Mouse (Mus musculus) spleen, postnatal 14 days (tissue): ENCODE data around the gene D13Ertd608e.
"Not testable (repeated sequence)": the region's sequence is repeated elsewhere in the genome, so short reads cannot be mapped to it uniquely, and the experiment has no call there.

Source experiments
- DNase-seq, 2 experiments: peaks; one replicate each; pipeline ENCODE4 v3.0.0; 2021 to 2022; ENCODE audit warnings: low spot score in 2 of 2

The D13Ertd608e gene

GRCm38 (mm10) chr13:119835320-119836056 lies at the start of gene D13Ertd608e:
Gene D13Ertd608e, plus strand, starts transcription at chr13:119836006.
- peak in 1 of 2 experiments; percentile 8 for DNase-seq

GRCm38 (mm10) chr13:119789851-119790717 lies 45.7 kb upstream of the D13Ertd608e start:
- DNase-seq = peak; percentile 26 to 38

GRCm38 (mm10) chr13:119790761-119791579 lies 44.8 kb upstream of the D13Ertd608e start, which contains the start of gene Zfp131:
Gene Zfp131, minus strand, starts transcription at chr13:119790889.
- peak; percentile 84 to 92 for DNase-seq

GRCm38 (mm10) chr13:119791580-119792135 lies 44.1 kb upstream of the D13Ertd608e start:
- no peak for DNase-seq

- DNase-seq = no peak
These were observed 42.9 kb upstream of the D13Ertd608e start for GRCm38 (mm10) chr13:119792791-119793404.

- no peak for DNase-seq
These were observed 38.1 kb upstream of the D13Ertd608e start for GRCm38 (mm10) chr13:119797656-119798055.

GRCm38 (mm10) chr13:119808937-119809336 lies 26.9 kb upstream of the D13Ertd608e start:
- DNase-seq = no peak

GRCm38 (mm10) chr13:119810031-119810430 lies 25.8 kb upstream of the D13Ertd608e start:
- no peak for DNase-seq

- no peak for DNase-seq
These were observed 19.0 kb upstream of the D13Ertd608e start for GRCm38 (mm10) chr13:119816798-119817197.

- DNase-seq = no peak
These were observed 18.1 kb upstream of the D13Ertd608e start for GRCm38 (mm10) chr13:119817579-119818206.

- DNase-seq = not testable (repeated sequence)
These were observed 5.7 kb upstream of the D13Ertd608e start, which contains the start of gene AF067063 for GRCm38 (mm10) chr13:119830116-119830515. Gene AF067063, minus strand, starts transcription at chr13:119830216.

- DNase-seq = not testable (repeated sequence)
These were observed 562 bp downstream of the D13Ertd608e start for GRCm38 (mm10) chr13:119836324-119836811.

- not testable (repeated sequence) for DNase-seq
These were observed 2.0 kb downstream of the D13Ertd608e start for GRCm38 (mm10) chr13:119837719-119838337.

- not testable (repeated sequence) for DNase-seq
These were observed 4.2 kb downstream of the D13Ertd608e start for GRCm38 (mm10) chr13:119839982-119840381.

- not testable (repeated sequence) for DNase-seq
These were observed 26.6 kb downstream of the D13Ertd608e start for GRCm38 (mm10) chr13:119862399-119862798.

GRCm38 (mm10) chr13:119864395-119864999 lies 28.7 kb downstream of the D13Ertd608e start:
- DNase-seq = not testable (repeated sequence)

GRCm38 (mm10) chr13:119886896-119887295 lies 51.1 kb downstream of the D13Ertd608e start:
- not testable (repeated sequence) for DNase-seq

- not testable (repeated sequence) for DNase-seq
These were observed 58.9 kb downstream of the D13Ertd608e start, which contains the start of gene Tcstv1 for GRCm38 (mm10) chr13:119894685-119895084. Gene Tcstv1, minus strand, starts transcription at chr13:119894785.
